Mouse (Mus musculus): Measurements from ENCODE around the gene Vps9d1. TPM values are rescaled to one million over a fixed set of nuclear protein-coding genes. Genes with fewer than 3 reads are reported as not detected.
A peak's percentile ranks its signal among the peaks of the same experiment; 100 is the strongest.

Gene Vps9d1
- total RNA-seq, 2 experiments from 2014 or later: 9.2 to 11.3 TPM

GRCm38 (mm10) chr8:123224278-123225266, 29.6 kb downstream of the Vps9d1 start, which contains the start of gene Cdk10:
TSS of gene Cdk10 (plus strand) at chr8:123224842.
- ATAC-seq (replicated peaks; ENCODE audit: low FRiP score, poor library complexity, severe bottlenecking): peak; percentile 98

GRCm38 (mm10) chr8:123220917-123221316, 33.2 kb downstream of the Vps9d1 start:
- ATAC-seq (replicated peaks; ENCODE audit: low FRiP score, poor library complexity, severe bottlenecking): no peak

GRCm38 (mm10) chr8:123215430-123215829, 38.7 kb downstream of the Vps9d1 start:
- ATAC-seq (replicated peaks; ENCODE audit: low FRiP score, poor library complexity, severe bottlenecking): no peak

- ATAC-seq (replicated peaks; ENCODE audit: low FRiP score, poor library complexity, severe bottlenecking): peak; percentile 37; the same call in 1 of the 2 replicates
Observed at GRCm38 (mm10) chr8:123213118-123213772, 40.9 kb downstream of the Vps9d1 start.

- ATAC-seq (replicated peaks; ENCODE audit: low FRiP score, poor library complexity, severe bottlenecking): peak; percentile 80
Observed at GRCm38 (mm10) chr8:123212321-123213117, 41.6 kb downstream of the Vps9d1 start, which contains the start of the genes Chmp1a and Spata33. TSS of gene Chmp1a (minus strand) at chr8:123212763. TSS of gene Spata33 (plus strand) at chr8:123212832.

GRCm38 (mm10) chr8:123211876-123212275, 42.3 kb downstream of the Vps9d1 start:
- ATAC-seq (replicated peaks; ENCODE audit: low FRiP score, poor library complexity, severe bottlenecking): 0 out of 2 replicates have a peak, but pooled peaks have one; percentile 10

- ATAC-seq (replicated peaks; ENCODE audit: low FRiP score, poor library complexity, severe bottlenecking): no peak
Observed at GRCm38 (mm10) chr8:123203571-123203970, 50.6 kb downstream of the Vps9d1 start.

- peak; percentile 63 for ATAC-seq (replicated peaks; ENCODE audit: low FRiP score, poor library complexity, severe bottlenecking)
Observed at GRCm38 (mm10) chr8:123202288-123202687, 51.9 kb downstream of the Vps9d1 start.

- no peak for ATAC-seq (replicated peaks; ENCODE audit: low FRiP score, poor library complexity, severe bottlenecking)
Observed at GRCm38 (mm10) chr8:123199864-123200263, 54.3 kb downstream of the Vps9d1 start.

- ATAC-seq (replicated peaks; ENCODE audit: low FRiP score, poor library complexity, severe bottlenecking): peak; percentile 60
Observed at GRCm38 (mm10) chr8:123197016-123197415, 57.1 kb downstream of the Vps9d1 start.

GRCm38 (mm10) chr8:123193771-123194170, 60.4 kb downstream of the Vps9d1 start:
- no peak for ATAC-seq (replicated peaks; ENCODE audit: low FRiP score, poor library complexity, severe bottlenecking)

Other genes starting within 250 kb of the Vps9d1 start
- 81.8 and 106 TPM in 2 replicates for gene Ankrd11, start 212.1 kb downstream of the Vps9d1 start, total RNA-seq (2015; ENCODE audit: low replicate concordance)
- 126 and 174 TPM in 2 replicates for gene Ankrd11, start 212.1 kb downstream of the Vps9d1 start, total RNA-seq (2017; ENCODE audit: low replicate concordance)
- 63.4 and 71.7 TPM in 2 replicates for gene Spg7, start 191.4 kb downstream of the Vps9d1 start, total RNA-seq (2015; ENCODE audit: low replicate concordance)
- 50.3 and 65.2 TPM in 2 replicates for gene Spg7, start 191.4 kb downstream of the Vps9d1 start, total RNA-seq (2017; ENCODE audit: low replicate concordance)
- 320 and 376 TPM in 2 replicates for gene Rpl13, start 152.0 kb downstream of the Vps9d1 start, total RNA-seq (2015; ENCODE audit: low replicate concordance)
- gene Rpl13, start 152.0 kb downstream of the Vps9d1 start, total RNA-seq (2017; ENCODE audit: low replicate concordance): 611 and 691 TPM in 2 replicates
- gene Cpne7, start 137.0 kb downstream of the Vps9d1 start, total RNA-seq (2015; ENCODE audit: low replicate concordance): not detected in 2 replicates
- not detected in 2 replicates for gene Cpne7, start 137.0 kb downstream of the Vps9d1 start, total RNA-seq (2017; ENCODE audit: low replicate concordance)
- not detected in 2 replicates for gene Sult5a1, start 96.0 kb downstream of the Vps9d1 start, total RNA-seq (2015; ENCODE audit: low replicate concordance)
- gene Sult5a1, start 96.0 kb downstream of the Vps9d1 start, total RNA-seq (2017; ENCODE audit: low replicate concordance): not detected in 2 replicates
- 0.84 and 2.2 TPM in 2 replicates for gene Dpep1, start 68.1 kb downstream of the Vps9d1 start, total RNA-seq (2015; ENCODE audit: low replicate concordance)
- gene Dpep1, start 68.1 kb downstream of the Vps9d1 start, total RNA-seq (2017; ENCODE audit: low replicate concordance): 0.39 TPM in 1 of 2 replicates, not detected in the other
- 20.1 and 49.0 TPM in 2 replicates for gene Chmp1a, start 41.6 kb downstream of the Vps9d1 start, total RNA-seq (2015; ENCODE audit: low replicate concordance)
- 19.7 and 25.7 TPM in 2 replicates for gene Chmp1a, start 41.6 kb downstream of the Vps9d1 start, total RNA-seq (2017; ENCODE audit: low replicate concordance)
- not detected in 2 replicates for gene Spata33, start 41.5 kb downstream of the Vps9d1 start, total RNA-seq (2015; ENCODE audit: low replicate concordance)
- gene Spata33, start 41.5 kb downstream of the Vps9d1 start, total RNA-seq (2017; ENCODE audit: low replicate concordance): 0.26 and 2.3 TPM in 2 replicates
- 3.2 and 9.2 TPM in 2 replicates for gene Cdk10, start 29.5 kb downstream of the Vps9d1 start, total RNA-seq (2015; ENCODE audit: low replicate concordance)
- 5.3 and 9.1 TPM in 2 replicates for gene Cdk10, start 29.5 kb downstream of the Vps9d1 start, total RNA-seq (2017; ENCODE audit: low replicate concordance)
- gene Spata2l, start 18.1 kb downstream of the Vps9d1 start, total RNA-seq (2015; ENCODE audit: low replicate concordance): 0.42 and 0.72 TPM in 2 replicates
- gene Spata2l, start 18.1 kb downstream of the Vps9d1 start, total RNA-seq (2017; ENCODE audit: low replicate concordance): 1.7 TPM in 1 of 2 replicates, not detected in the other
- 3.6 and 13.8 TPM in 2 replicates for gene Zfp276, start 153 bp downstream of the Vps9d1 start, total RNA-seq (2015; ENCODE audit: low replicate concordance)
- 5.6 and 8.0 TPM in 2 replicates for gene Zfp276, start 153 bp downstream of the Vps9d1 start, total RNA-seq (2017; ENCODE audit: low replicate concordance)
- 47.9 and 75.0 TPM in 2 replicates for gene Fanca, start 64.2 kb upstream of the Vps9d1 start, total RNA-seq (2015; ENCODE audit: low replicate concordance)
- 31.5 and 34.1 TPM in 2 replicates for gene Fanca, start 64.2 kb upstream of the Vps9d1 start, total RNA-seq (2017; ENCODE audit: low replicate concordance)
- gene Spire2, start 78.4 kb upstream of the Vps9d1 start, total RNA-seq (2015; ENCODE audit: low replicate concordance): not detected in 2 replicates
- gene Spire2, start 78.4 kb upstream of the Vps9d1 start, total RNA-seq (2017; ENCODE audit: low replicate concordance): not detected in 2 replicates
- 36.4 and 48.6 TPM in 2 replicates for gene Tcf25, start 119.4 kb upstream of the Vps9d1 start, total RNA-seq (2015; ENCODE audit: low replicate concordance)
- 27.2 and 70.3 TPM in 2 replicates for gene Tcf25, start 119.4 kb upstream of the Vps9d1 start, total RNA-seq (2017; ENCODE audit: low replicate concordance)
- gene Mc1r, start 152.8 kb upstream of the Vps9d1 start, total RNA-seq (2015; ENCODE audit: low replicate concordance): not detected in 2 replicates
- gene Mc1r, start 152.8 kb upstream of the Vps9d1 start, total RNA-seq (2017; ENCODE audit: low replicate concordance): not detected in 2 replicates
- gene Tubb3, start 157.1 kb upstream of the Vps9d1 start, total RNA-seq (2015; ENCODE audit: low replicate concordance): not detected in 2 replicates
- gene Tubb3, start 157.1 kb upstream of the Vps9d1 start, total RNA-seq (2017; ENCODE audit: low replicate concordance): not detected in 2 replicates
- gene Def8, start 169.2 kb upstream of the Vps9d1 start, total RNA-seq (2015; ENCODE audit: low replicate concordance): 8.8 and 15.1 TPM in 2 replicates
- 3.5 and 8.9 TPM in 2 replicates for gene Def8, start 169.2 kb upstream of the Vps9d1 start, total RNA-seq (2017; ENCODE audit: low replicate concordance)
- 8.6 and 13.4 TPM in 2 replicates for gene Afg3l1, start 223.6 kb upstream of the Vps9d1 start, total RNA-seq (2015; ENCODE audit: low replicate concordance)
- gene Afg3l1, start 223.6 kb upstream of the Vps9d1 start, total RNA-seq (2017; ENCODE audit: low replicate concordance): 6.5 and 9.6 TPM in 2 replicates